In the genomic region with DNA sequence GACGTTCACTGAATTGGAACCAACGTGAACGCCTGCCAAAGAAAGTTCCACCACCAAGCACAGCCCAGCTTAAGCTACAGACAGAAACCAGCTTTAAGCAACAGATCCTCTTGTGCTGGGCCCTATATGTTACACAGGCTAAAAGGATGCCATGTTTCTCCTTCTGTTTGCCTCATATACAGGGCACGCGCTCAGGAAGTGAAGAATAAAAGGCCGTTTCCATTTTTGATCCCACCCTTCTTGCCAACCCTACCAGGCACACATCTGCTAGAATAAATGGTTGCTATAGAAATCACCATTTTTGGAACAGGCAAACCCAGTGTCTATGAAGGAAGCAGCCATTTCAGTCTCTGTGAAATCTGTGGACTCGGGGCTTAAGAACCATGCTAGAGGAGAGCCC, we compare ENCODE assay signal across 18 mouse cellular contexts. TPM values are rescaled to one million over a fixed set of nuclear protein-coding genes. Genes with fewer than 3 reads are reported as not detected.
DNase-seq lines count a peak whose midpoint lies in the region; ATAC-seq lines count a peak whose summit lies in the region.
"Had no signal": no experiment of that assay in that cellular context is flagged by ENCODE, and none has a peak within 500 bp of the region (broad histone marks: within the 10 kb centered on the region; RNA-seq: fewer than 3 reads in every experiment).

No protein-coding gene starts in this region.

- no peak for DNase-seq in frontal cortex, postnatal 14 days (ENCODE audit: low spot score in 2 of 2)
- DNase-seq in left cerebral cortex, adult 9 months (ENCODE audit: low spot score in 2 of 2), result peak; percentile 32 to 72
- DNase-seq in left cerebral cortex, adult 11 months (ENCODE audit: low spot score), result no peak
- peak; percentile 40 to 71 for DNase-seq in frontal cortex, postnatal 36 days (ENCODE audit: low spot score in 2 of 2)
- peak; percentile 54 for DNase-seq in right cerebral cortex, postnatal 25 days
- no peak for DNase-seq in B cell, adult 2 months
- no peak for DNase-seq in adrenal gland, adult 2 months
- DNase-seq: adrenal gland, postnatal 36 days; cerebellum, adult 9-11 months; heart, postnatal 4 days; lung, embryonic 14.5 days; midbrain, embryonic 14.5 days; thymus, postnatal 25 days had no signal

- ATAC-seq in frontal cortex, adult (ENCODE audit: low TSS enrichment), result peak; percentile 64
- ATAC-seq: hindbrain, embryonic 16.5 days; intestine, postnatal 0 days had no signal

RNA-seq across cellular contexts. Expression of gene Zbtb16, which starts 59.8 kb away (rescaled TPM):
- 10 to 100 TPM; 25.6 to 73.3 TPM for total RNA-seq in adrenal gland, adult 2 months (2021)
- polyA plus RNA-seq in adrenal gland, adult 2 months (2012; rRNA removed), result 17.7 and 20.4 TPM in 2 replicates
- polyA plus RNA-seq: C2C12, myocyte had no signal

Comparison
In these comparisons a context has a peak if more than half of its experiments do, and no peak if none do; other contexts are left out.
1. DNase-seq: peak in left cerebral cortex, adult 9 months (2 of 2), frontal cortex, postnatal 36 days (2 of 2) and right cerebral cortex, postnatal 25 days (single experiment); none in frontal cortex, postnatal 14 days (0 of 2), left cerebral cortex, adult 11 months (single experiment), B cell, adult 2 months (0 of 2) and adrenal gland, adult 2 months (single experiment).